Mouse (Mus musculus) bone marrow macrophage, adult 2 months (primary cell): ENCODE data around the gene Zswim1.

Experiments used
- CTCF ChIP-seq: IDR thresholded peaks from 2 replicates; pipeline ENCODE4 v1.5.1; 2012; ENCODE audit warnings: low read depth, mild to moderate bottlenecking, low read length, moderate library complexity
- POLR2A ChIP-seq: IDR thresholded peaks from 2 replicates; pipeline ENCODE4 v1.6.1; 2012; ENCODE audit warnings: mild to moderate bottlenecking, low read depth, low read length, borderline replicate concordance

- TF ChIP-seq CTCF: no peak
- TF ChIP-seq POLR2A: no peak
Observed at GRCm38 (mm10) chr2:164778015-164778287, 44.5 kb upstream of the Zswim1 start.
